Mouse (Mus musculus): ENCODE results near the gene Gm20517.

- no peak for TF ChIP-seq POLR2A (IDR thresholded peaks at IDR 0.05; ENCODE audit: insufficient read length, low read depth)
- no peak for TF ChIP-seq USF1 (IDR thresholded peaks at IDR 0.05; ENCODE audit: low read depth)
- no peak for TF ChIP-seq CEBPB (IDR thresholded peaks at IDR 0.05; ENCODE audit: insufficient read depth, poor library complexity, severe bottlenecking)
- TF ChIP-seq MAX (IDR thresholded peaks at IDR 0.05; ENCODE audit: low read depth): no peak
- no peak for TF ChIP-seq POLR2AphosphoS2 (IDR thresholded peaks at IDR 0.05; ENCODE audit: insufficient read length, low read depth)
- no peak for TF ChIP-seq TCF12 (IDR thresholded peaks at IDR 0.05; ENCODE audit: insufficient read depth, poor library complexity, severe bottlenecking)
- TF ChIP-seq MYOD1 (IDR thresholded peaks at IDR 0.05; ENCODE audit: control insufficient read depth in 1 of 3, insufficient read length in 2 of 3, low read depth in 2 of 3): no peak
- TF ChIP-seq MYOG (IDR thresholded peaks at IDR 0.05; ENCODE audit: control insufficient read depth in 1 of 3, insufficient read depth in 1 of 3, insufficient read length in 2 of 3, low read depth in 2 of 3): no peak
- TF ChIP-seq E2F4 (IDR thresholded peaks at IDR 0.05; ENCODE audit: insufficient read depth): no peak
- TF ChIP-seq TCF3 (IDR thresholded peaks at IDR 0.05; ENCODE audit: insufficient read length, low read depth): no peak
- no peak for TF ChIP-seq REST (IDR thresholded peaks at IDR 0.05; ENCODE audit: insufficient read depth, insufficient read length)
- no peak for TF ChIP-seq SRF (IDR thresholded peaks at IDR 0.05; ENCODE audit: control insufficient read depth, insufficient read length, low read depth)
Measured at GRCm38 (mm10) chr17:47682836-47683235, 71.4 kb downstream of the Gm20517 start.
